Mouse (Mus musculus): Measurements from ENCODE around the gene Slco1a5. TPM values are rescaled to one million over a fixed set of nuclear protein-coding genes. Genes with fewer than 3 reads are reported as not detected.

Slco1a5 gene
- total RNA-seq, 1 experiment from 2014 or later = not detected

GRCm38 (mm10) chr6:142185868-142186415 is 136.8 kb downstream of the Slco1a5 start:
- no peak for ATAC-seq (replicated peaks in 1 of 2; ENCODE audit: insufficient read depth in 1 of 2, low FRiP score in 2 of 2, low TSS enrichment in 1 of 2, low read depth in 1 of 2, poor library complexity in 2 of 2, severe bottlenecking in 2 of 2)

Other genes with a start within 250 kb of the Slco1a5 start
- not detected in 2 replicates for gene Slco1a6, start 114.5 kb downstream of the Slco1a5 start, total RNA-seq (2017)
- gene Iapp, start 24.6 kb downstream of the Slco1a5 start, total RNA-seq (2017) = not detected in 2 replicates
- gene Pyroxd1, start 22.7 kb upstream of the Slco1a5 start, total RNA-seq (2017) = 21.4 and 22.0 TPM in 2 replicates
- 34.3 and 73.0 TPM in 2 replicates for gene Recql, start 64.1 kb upstream of the Slco1a5 start, total RNA-seq (2017)
- gene Golt1b, start 64.2 kb upstream of the Slco1a5 start, total RNA-seq (2017) = 33.5 and 48.5 TPM in 2 replicates
- not detected in 2 replicates for gene Spx, start 90.5 kb upstream of the Slco1a5 start, total RNA-seq (2017)
- not detected in 2 replicates for gene Gys2, start 150.1 kb upstream of the Slco1a5 start, total RNA-seq (2017)
- 55.2 and 63.5 TPM in 2 replicates for gene Ldhb, start 185.0 kb upstream of the Slco1a5 start, total RNA-seq (2017)
- gene Kcnj8, start 248.6 kb upstream of the Slco1a5 start, total RNA-seq (2017) = 0.65 TPM in 1 of 2 replicates, not detected in the other

Measured in hematopoietic stem cell, adult 5-6 weeks (primary cell).